Mouse (Mus musculus) stomach, postnatal 0 days (tissue): ENCODE results near the gene Gtf2ird1. TPM values are rescaled to one million over a fixed set of nuclear protein-coding genes. Genes with fewer than 3 reads are reported as not detected.

Source experiments
- ATAC-seq: fragments of 200-750 bp; cut with Nextera tagmentation; 2 replicates; pipeline ENCODE4 v1.8.0; 2017; ENCODE audit not compliant: low FRiP score, low TSS enrichment
- DNase-seq: peaks from one replicate; pipeline ENCODE4 v3.0.0-alpha.2; 2016; ENCODE audit warnings: low spot score
- H3K27ac ChIP-seq: fragments of 300-500 bp; sonication (generic); replicated peaks from 2 replicates; pipeline ENCODE4 v1.5.1; 2014; ENCODE audit warnings: mild to moderate bottlenecking, control low read depth
- H3K27me3 ChIP-seq: fragments of 300-500 bp; sonication (generic); 2 replicates; pipeline ENCODE4 v1.6.1; 2014; ENCODE audit warnings: low read length; ENCODE audit not compliant: control insufficient read depth, insufficient read depth
- H3K36me3 ChIP-seq: fragments of 300-500 bp; sonication (generic); 2 replicates; pipeline ENCODE4 v1.6.1; 2014; ENCODE audit warnings: low read length, mixed read lengths; ENCODE audit not compliant: control insufficient read depth, insufficient read depth
- H3K4me1 ChIP-seq: fragments of 300-500 bp; sonication (generic); replicated peaks from 2 replicates; pipeline ENCODE4 v1.6.1; 2014; ENCODE audit warnings: antibody characterized with exemption; ENCODE audit not compliant: control insufficient read depth, insufficient read depth
- H3K4me2 ChIP-seq: fragments of 300-500 bp; sonication (generic); replicated peaks from 2 replicates; pipeline ENCODE4 v1.6.1; 2014; ENCODE audit warnings: low read depth, mild to moderate bottlenecking, control low read depth, moderate library complexity
- H3K4me3 ChIP-seq: fragments of 300-500 bp; sonication (generic); 2 replicates; pipeline ENCODE4 v1.5.1; 2014; ENCODE audit warnings: low read depth, low read length, control low read depth
- H3K9ac ChIP-seq: fragments of 300-500 bp; sonication (generic); 2 replicates; pipeline ENCODE4 v1.6.1; 2014; ENCODE audit warnings: mild to moderate bottlenecking, low read length, control low read depth, mixed read lengths
- H3K9me3 ChIP-seq: fragments of 300-500 bp; sonication (generic); 2 replicates; pipeline ENCODE4 v1.6.1; 2016; ENCODE audit warnings: low read length; ENCODE audit not compliant: control insufficient read depth
- CTCF ChIP-seq: IDR thresholded peaks from 2 replicates; pipeline ENCODE4 v1.5.1; 2016; ENCODE audit warnings: antibody characterized with exemption, low read depth, mild to moderate bottlenecking, moderate library complexity
- EP300 ChIP-seq: optimal IDR thresholded peaks from 2 replicates; pipeline ENCODE3; 2016; ENCODE audit warnings: antibody characterized with exemption
- WGBS: fragments of 180-500 bp; shearing (Covaris S2); extraction: QIAGEN DNeasy Blood & Tissue Kit; methylation state at CpG from one replicate; pipeline ENCODE4 v1.1.7; 2014; 5-methylcytosine and 5-hydroxymethylcytosine counted together
- polyA plus RNA-seq: library from polyadenylated mRNA; unstranded; fragments of >200 nt; fragmentation: Nextera tagmentation; extraction: Ambion mirVana; gene quantifications from 2 replicates; pipeline ENCODE4 v1.2.1, GENCODE M21; 2015

Gene Gtf2ird1
- polyA plus RNA-seq, 1 experiment from 2014 or later = 42.4 TPM

GRCm38 (mm10) chr5:134439481-134439880, 17.0 kb downstream of the Gtf2ird1 start:
- H3K27ac ChIP-seq = 0 out of 2 replicates have a peak overlapping the region, but pooled peaks have one; percentile 41
- no peak for TF ChIP-seq CTCF
- TF ChIP-seq EP300 = no peak
- H3K9ac ChIP-seq = no peak overlapping the region
- no peak overlapping the region for H3K4me3 ChIP-seq
- no peak for ATAC-seq
- H3K4me1 ChIP-seq = peaks cover 15% of the 10 kb centered on the region
- H3K36me3 ChIP-seq = no peaks in the 10 kb centered on the region
- no peaks in the 10 kb centered on the region for H3K9me3 ChIP-seq
- no peak overlapping the region for H3K4me2 ChIP-seq
- no peak for DNase-seq
- 92% methylated on average over 7 of the region's 7 CpGs for WGBS
- H3K27me3 ChIP-seq = no peaks in the 10 kb centered on the region

- no peak overlapping the region for H3K9ac ChIP-seq
- DNase-seq (no peak), ATAC-seq (no peak)
- H3K4me2 ChIP-seq = no peak overlapping the region
- TF ChIP-seq EP300 (no peak), CTCF (no peak)
- no peak overlapping the region for H3K4me3 ChIP-seq
- H3K9me3 ChIP-seq = no peaks in the 10 kb centered on the region
- H3K27me3 ChIP-seq = no peaks in the 10 kb centered on the region
- WGBS = 77% methylated on average over 6 of the region's 6 CpGs
- H3K27ac ChIP-seq = 0 out of 2 replicates have a peak overlapping the region, but pooled peaks have one; percentile 4
- peaks cover 15% of the 10 kb centered on the region for H3K4me1 ChIP-seq
- no peaks in the 10 kb centered on the region for H3K36me3 ChIP-seq
Observed at GRCm38 (mm10) chr5:134438676-134439425, 17.7 kb downstream of the Gtf2ird1 start.

- Histone ChIP-seq H3K4me1 (peaks cover 15% of the 10 kb centered on the region), H3K27ac (peak overlapping the region; percentile 77), H3K27me3 (no peaks in the 10 kb centered on the region), H3K9ac (no peak overlapping the region; the same call in 1 of the 2 replicates), H3K9me3 (no peaks in the 10 kb centered on the region), H3K4me3 (no peak overlapping the region), H3K36me3 (no peaks in the 10 kb centered on the region), H3K4me2 (no peak overlapping the region)
- TF ChIP-seq CTCF (no peak), EP300 (no peak)
- DNase-seq (peak; percentile 73), ATAC-seq (peak; percentile 71)
- 47% methylated on average over 14 of the region's 14 CpGs for WGBS
Observed at GRCm38 (mm10) chr5:134437459-134437827, 19.1 kb downstream of the Gtf2ird1 start.

GRCm38 (mm10) chr5:134436782-134437458, 19.6 kb downstream of the Gtf2ird1 start:
- Histone ChIP-seq H3K4me3 (no peak overlapping the region), H3K4me1 (peaks cover 15% of the 10 kb centered on the region), H3K9me3 (no peaks in the 10 kb centered on the region), H3K36me3 (no peaks in the 10 kb centered on the region), H3K9ac (no peak overlapping the region), H3K27ac (peak overlapping the region; percentile 77), H3K4me2 (no peak overlapping the region), H3K27me3 (no peaks in the 10 kb centered on the region)
- TF ChIP-seq CTCF (no peak), EP300 (no peak)
- DNase-seq (peak; percentile 45), ATAC-seq (peak; percentile 43)
- WGBS = 67% methylated on average over 13 of the region's 13 CpGs

- Histone ChIP-seq H3K4me2 (no peak overlapping the region), H3K4me3 (no peak overlapping the region)
Observed at GRCm38 (mm10) chr5:134435836-134436331, 20.6 kb downstream of the Gtf2ird1 start.

GRCm38 (mm10) chr5:134433137-134433536, 23.4 kb downstream of the Gtf2ird1 start:
- 50% methylated on average over 10 of the region's 10 CpGs for WGBS
- ATAC-seq (no peak), DNase-seq (no peak)
- Histone ChIP-seq H3K4me3 (no peak overlapping the region), H3K9me3 (no peaks in the 10 kb centered on the region), H3K9ac (no peak overlapping the region), H3K4me1 (peaks cover 7% of the 10 kb centered on the region), H3K4me2 (no peak overlapping the region), H3K27ac (no peak overlapping the region), H3K27me3 (no peaks in the 10 kb centered on the region), H3K36me3 (no peaks in the 10 kb centered on the region)
- no peak for TF ChIP-seq CTCF

More at GRCm38 (mm10) chr5:134435836-134436331, 20.6 kb downstream of the Gtf2ird1 start:
- WGBS = 37% methylated on average over 12 of the region's 12 CpGs
- peak; percentile 58 for DNase-seq
- Histone ChIP-seq H3K4me1 (peaks cover 15% of the 10 kb centered on the region), H3K9me3 (no peaks in the 10 kb centered on the region), H3K27ac (peak overlapping the region; percentile 45; the same call in 1 of the 2 replicates), H3K27me3 (no peaks in the 10 kb centered on the region), H3K36me3 (no peaks in the 10 kb centered on the region), H3K9ac (peak overlapping the region; percentile 23; the same call in 1 of the 2 replicates)
- TF ChIP-seq CTCF = no peak
- TF ChIP-seq EP300 = no peak
- ATAC-seq = peak; percentile 16; the same call in 1 of the 2 replicates
